Mouse (Mus musculus) hindbrain, embryonic 15.5 days (tissue): Measurements from ENCODE around the gene Cenpp. TPM values are rescaled to one million over a fixed set of nuclear protein-coding genes. Genes with fewer than 3 reads are reported as not detected.

Experiments used
- ATAC-seq: fragments of 200-750 bp; cut with Nextera tagmentation; 2 replicates; pipeline ENCODE4 v1.8.0; 2017; ENCODE audit warnings: low read depth, moderate number of reproducible peaks, moderate TSS enrichment; ENCODE audit not compliant: low FRiP score
- H3K27ac ChIP-seq: fragments of 300-500 bp; sonication (generic); replicated peaks from 2 replicates; pipeline ENCODE4 v1.5.1; 2015; ENCODE audit warnings: mild to moderate bottlenecking, inconsistent platforms
- H3K27me3 ChIP-seq: fragments of 300-500 bp; sonication (generic); 2 replicates; pipeline ENCODE4 v1.6.1; 2015; ENCODE audit warnings: control low read depth, inconsistent platforms
- H3K36me3 ChIP-seq: fragments of 300-500 bp; sonication (generic); 2 replicates; pipeline ENCODE4 v1.6.1; 2015; ENCODE audit warnings: control low read depth, inconsistent platforms
- H3K4me1 ChIP-seq: fragments of 300-500 bp; sonication (generic); replicated peaks from 2 replicates; pipeline ENCODE4 v1.6.1; 2015; ENCODE audit warnings: control low read depth, inconsistent platforms
- H3K4me2 ChIP-seq: fragments of 300-500 bp; sonication (generic); 2 replicates; pipeline ENCODE4 v1.6.1; 2015; ENCODE audit warnings: moderate library complexity, mild to moderate bottlenecking, inconsistent platforms
- H3K4me3 ChIP-seq: fragments of 300-500 bp; sonication (generic); 2 replicates; pipeline ENCODE4 v1.5.1; 2015; ENCODE audit warnings: mild to moderate bottlenecking, inconsistent platforms
- H3K9ac ChIP-seq: fragments of 300-500 bp; sonication (generic); 2 replicates; pipeline ENCODE4 v1.6.1; 2015; ENCODE audit warnings: inconsistent platforms
- H3K9me3 ChIP-seq: fragments of 300-500 bp; sonication (generic); 2 replicates; pipeline ENCODE4 v1.6.1; 2016; ENCODE audit warnings: control low read depth, inconsistent platforms
- WGBS: fragments of 180-500 bp; shearing (Covaris S2); methylation state at CpG from one replicate; pipeline ENCODE4 v1.1.7; 2015; 5-methylcytosine and 5-hydroxymethylcytosine counted together
- polyA plus RNA-seq: library from polyadenylated mRNA; unstranded; fragments of >200 nt; fragmentation: Nextera tagmentation; extraction: Ambion mirVana; gene quantifications from 2 replicates; pipeline ENCODE4 v1.2.1, GENCODE M21; 2015

Cenpp gene
- polyA plus RNA-seq, 1 experiment from 2014 or later = 7.1 TPM

GRCm38 (mm10) chr13:49584307-49585005, 68.1 kb downstream of the Cenpp start:
- Histone ChIP-seq H3K4me1 (no peaks in the 10 kb centered on the region), H3K27ac (no peak overlapping the region), H3K27me3 (no peaks in the 10 kb centered on the region), H3K4me2 (no peak overlapping the region), H3K4me3 (no peak overlapping the region), H3K9ac (no peak overlapping the region), H3K36me3 (no peaks in the 10 kb centered on the region), H3K9me3 (no peaks in the 10 kb centered on the region)
- 80% methylated on average over 8 of the region's 8 CpGs for WGBS
- ATAC-seq = no peak

- Histone ChIP-seq H3K4me3 (no peak overlapping the region), H3K9ac (no peak overlapping the region), H3K27ac (no peak overlapping the region), H3K27me3 (no peaks in the 10 kb centered on the region), H3K4me2 (no peak overlapping the region), H3K9me3 (no peaks in the 10 kb centered on the region), H3K36me3 (no peaks in the 10 kb centered on the region), H3K4me1 (no peaks in the 10 kb centered on the region)
- no peak for ATAC-seq
Measured at GRCm38 (mm10) chr13:49583859-49584258, 68.7 kb downstream of the Cenpp start.

- H3K9me3 ChIP-seq = no peaks in the 10 kb centered on the region
- no peak within 1 kb of the TSS for H3K4me3 ChIP-seq
- no peak within 1 kb of the TSS for H3K4me2 ChIP-seq
- H3K36me3 ChIP-seq = no peaks in the 10 kb centered on the region
- no peaks in the 10 kb centered on the region for H3K4me1 ChIP-seq
- no peak within 1 kb of the TSS for H3K9ac ChIP-seq
- no peak within 1 kb of the TSS for H3K27ac ChIP-seq
- WGBS = 82% methylated on average over 8 of the region's 8 CpGs
- no peaks in the 10 kb centered on the region for H3K27me3 ChIP-seq
- ATAC-seq = no peak
Measured at GRCm38 (mm10) chr13:49581541-49582530, 70.7 kb downstream of the Cenpp start, which contains the start of gene Omd. TSS of gene Omd (plus strand) at chr13:49582462.

GRCm38 (mm10) chr13:49571418-49571817, 81.2 kb downstream of the Cenpp start:
- Histone ChIP-seq H3K9me3 (no peaks in the 10 kb centered on the region), H3K27ac (no peak overlapping the region), H3K27me3 (no peaks in the 10 kb centered on the region), H3K36me3 (no peaks in the 10 kb centered on the region), H3K4me2 (no peak overlapping the region), H3K9ac (no peak overlapping the region), H3K4me3 (no peak overlapping the region), H3K4me1 (no peaks in the 10 kb centered on the region)
- no peak for ATAC-seq
- 89% methylated on average over 2 of the region's 2 CpGs for WGBS

GRCm38 (mm10) chr13:49570371-49570770, 82.2 kb downstream of the Cenpp start:
- H3K4me2 ChIP-seq = no peak overlapping the region
- H3K4me1 ChIP-seq = no peaks in the 10 kb centered on the region
- no peak overlapping the region for H3K4me3 ChIP-seq
- H3K9ac ChIP-seq = no peak overlapping the region
- ATAC-seq = no peak
- H3K9me3 ChIP-seq = no peaks in the 10 kb centered on the region
- no peaks in the 10 kb centered on the region for H3K27me3 ChIP-seq
- H3K27ac ChIP-seq = no peak overlapping the region
- no peaks in the 10 kb centered on the region for H3K36me3 ChIP-seq
- 81% methylated on average over 3 of the region's 3 CpGs for WGBS

- Histone ChIP-seq H3K4me3 (no peak overlapping the region), H3K36me3 (no peaks in the 10 kb centered on the region), H3K4me1 (no peaks in the 10 kb centered on the region), H3K27me3 (no peaks in the 10 kb centered on the region), H3K9ac (no peak overlapping the region), H3K9me3 (no peaks in the 10 kb centered on the region), H3K4me2 (no peak overlapping the region), H3K27ac (no peak overlapping the region)
- ATAC-seq = no peak
- WGBS = 88% methylated on average over 1 of the region's 1 CpGs
Measured at GRCm38 (mm10) chr13:49564347-49564746, 88.2 kb downstream of the Cenpp start.

- Histone ChIP-seq H3K27ac (no peak overlapping the region), H3K27me3 (no peaks in the 10 kb centered on the region), H3K9me3 (no peaks in the 10 kb centered on the region), H3K4me3 (no peak overlapping the region), H3K4me2 (no peak overlapping the region), H3K36me3 (no peaks in the 10 kb centered on the region), H3K4me1 (no peaks in the 10 kb centered on the region), H3K9ac (no peak overlapping the region)
- no peak for ATAC-seq
- WGBS = 69% methylated on average over 2 of the region's 2 CpGs
Measured at GRCm38 (mm10) chr13:49560886-49561285, 91.7 kb downstream of the Cenpp start.

- H3K9ac ChIP-seq = no peak overlapping the region
- ATAC-seq = no peak
- no peaks in the 10 kb centered on the region for H3K4me1 ChIP-seq
- no peaks in the 10 kb centered on the region for H3K9me3 ChIP-seq
- no peak overlapping the region for H3K4me3 ChIP-seq
- no peaks in the 10 kb centered on the region for H3K36me3 ChIP-seq
- H3K27me3 ChIP-seq = no peaks in the 10 kb centered on the region
- WGBS = 32% methylated on average over 2 of the region's 2 CpGs
- H3K4me2 ChIP-seq = no peak overlapping the region
- H3K27ac ChIP-seq = no peak overlapping the region
Measured at GRCm38 (mm10) chr13:49559185-49559584, 93.4 kb downstream of the Cenpp start.

GRCm38 (mm10) chr13:49556924-49557323, 95.7 kb downstream of the Cenpp start:
- Histone ChIP-seq H3K4me2 (no peak overlapping the region), H3K9ac (no peak overlapping the region), H3K36me3 (no peaks in the 10 kb centered on the region), H3K9me3 (no peaks in the 10 kb centered on the region), H3K27me3 (no peaks in the 10 kb centered on the region), H3K4me1 (no peaks in the 10 kb centered on the region), H3K27ac (no peak overlapping the region), H3K4me3 (no peak overlapping the region)
- WGBS = 68% methylated on average over 1 of the region's 1 CpGs
- ATAC-seq = no peak

GRCm38 (mm10) chr13:49556203-49556602, 96.4 kb downstream of the Cenpp start:
- no peak overlapping the region for H3K9ac ChIP-seq
- no peaks in the 10 kb centered on the region for H3K9me3 ChIP-seq
- no peaks in the 10 kb centered on the region for H3K36me3 ChIP-seq
- no peak overlapping the region for H3K4me3 ChIP-seq
- no peak overlapping the region for H3K4me2 ChIP-seq
- no peak overlapping the region for H3K27ac ChIP-seq
- ATAC-seq = no peak
- H3K4me1 ChIP-seq = no peaks in the 10 kb centered on the region
- no peaks in the 10 kb centered on the region for H3K27me3 ChIP-seq
- WGBS = 86% methylated on average over 1 of the region's 1 CpGs

GRCm38 (mm10) chr13:49554519-49554918, 98.1 kb downstream of the Cenpp start:
- 88% methylated on average over 5 of the region's 5 CpGs for whole genome bisulfite sequencing
- no peak overlapping the region for H3K27ac ChIP-seq
- no peak for ATAC-seq

GRCm38 (mm10) chr13:49549616-49550015, 103.0 kb downstream of the Cenpp start:
- H3K36me3 ChIP-seq = no peaks in the 10 kb centered on the region
- WGBS = 94% methylated on average over 3 of the region's 3 CpGs
- H3K9ac ChIP-seq = no peak overlapping the region
- H3K4me1 ChIP-seq = no peaks in the 10 kb centered on the region
- H3K9me3 ChIP-seq = no peaks in the 10 kb centered on the region
- no peaks in the 10 kb centered on the region for H3K27me3 ChIP-seq
- no peak overlapping the region for H3K4me2 ChIP-seq
- ATAC-seq = no peak
- H3K4me3 ChIP-seq = no peak overlapping the region
- no peak overlapping the region for H3K27ac ChIP-seq

More at GRCm38 (mm10) chr13:49554519-49554918, 98.1 kb downstream of the Cenpp start:
- Histone ChIP-seq H3K4me1 (no peaks in the 10 kb centered on the region), H3K4me3 (no peak overlapping the region), H3K27me3 (no peaks in the 10 kb centered on the region), H3K4me2 (no peak overlapping the region), H3K36me3 (no peaks in the 10 kb centered on the region), H3K9me3 (no peaks in the 10 kb centered on the region), H3K9ac (no peak overlapping the region)
